Mouse (Mus musculus) bone marrow macrophage, adult 2 months (primary cell): ENCODE data around the gene Bbs12.

Experiments used
- CTCF ChIP-seq: IDR thresholded peaks from 2 replicates; pipeline ENCODE4 v1.5.1; 2012; ENCODE audit warnings: low read depth, mild to moderate bottlenecking, low read length, moderate library complexity
- POLR2A ChIP-seq: IDR thresholded peaks from 2 replicates; pipeline ENCODE4 v1.6.1; 2012; ENCODE audit warnings: mild to moderate bottlenecking, low read depth, low read length, borderline replicate concordance

GRCm38 (mm10) chr3:37331999-37332449 is 19.7 kb downstream of the Bbs12 start:
- TF ChIP-seq POLR2A = no peak
- no peak for TF ChIP-seq CTCF
